Mouse (Mus musculus) E14TG2a.4 (cell line): ENCODE results near the gene Ptprb.

Experiments
- CTCF ChIP-seq: conservative IDR thresholded peaks from 2 replicates; pipeline ENCODE4 v1.5.1; 2014; ENCODE audit warnings: low read length
- NANOG ChIP-seq: IDR thresholded peaks from 2 replicates; pipeline ENCODE4 v1.6.1; 2014; ENCODE audit warnings: borderline replicate concordance, low read length, mixed read lengths
- POU5F1 ChIP-seq: IDR thresholded peaks from 2 replicates; pipeline ENCODE4 v1.6.1; 2014; ENCODE audit warnings: low read length, borderline replicate concordance

GRCm38 (mm10) chr10:116397973-116398372 is 122.7 kb downstream of the Ptprb start:
- TF ChIP-seq CTCF (no peak), POU5F1 (no peak), NANOG (no peak)
